Mouse (Mus musculus): ENCODE measurements around the gene Hivep3.

The Hivep3 gene

GRCm38 (mm10) chr4:120104599-120104998, 371.0 kb downstream of the Hivep3 start:
- peak; percentile 38 to 57 for DNase-seq (ENCODE audit: low spot score in 2 of 2)

- no peak for DNase-seq (ENCODE audit: low spot score in 2 of 2)
Observed at GRCm38 (mm10) chr4:120106362-120106761, 372.8 kb downstream of the Hivep3 start.

- DNase-seq (ENCODE audit: low spot score in 2 of 2), result no peak
Observed at GRCm38 (mm10) chr4:120107787-120108186, 374.2 kb downstream of the Hivep3 start.

GRCm38 (mm10) chr4:120115516-120115915, 381.9 kb downstream of the Hivep3 start:
- no peak for DNase-seq (ENCODE audit: low spot score in 2 of 2)

- DNase-seq (ENCODE audit: low spot score in 2 of 2), result no peak
Observed at GRCm38 (mm10) chr4:120116312-120116711, 382.7 kb downstream of the Hivep3 start.

- DNase-seq (ENCODE audit: low spot score in 2 of 2), result peak; percentile 18 to 19
Observed at GRCm38 (mm10) chr4:120120276-120120675, 386.7 kb downstream of the Hivep3 start.

GRCm38 (mm10) chr4:120124656-120125055, 391.1 kb downstream of the Hivep3 start:
- no peak for DNase-seq (ENCODE audit: low spot score in 2 of 2)

GRCm38 (mm10) chr4:120126047-120126446, 392.5 kb downstream of the Hivep3 start:
- DNase-seq (ENCODE audit: low spot score in 2 of 2), result no peak

GRCm38 (mm10) chr4:120127333-120127732, 393.7 kb downstream of the Hivep3 start:
- no peak for DNase-seq (ENCODE audit: low spot score in 2 of 2)

- no peak for DNase-seq (ENCODE audit: low spot score in 2 of 2)
Observed at GRCm38 (mm10) chr4:120128033-120128432, 394.4 kb downstream of the Hivep3 start.

GRCm38 (mm10) chr4:120129233-120129885, 395.8 kb downstream of the Hivep3 start:
- peak; percentile 18 to 30 for DNase-seq (ENCODE audit: low spot score in 2 of 2)

- no peak for DNase-seq (ENCODE audit: low spot score in 2 of 2)
Observed at GRCm38 (mm10) chr4:120130926-120131325, 397.3 kb downstream of the Hivep3 start.

GRCm38 (mm10) chr4:120131441-120132220, 398.0 kb downstream of the Hivep3 start:
- no peak for DNase-seq (ENCODE audit: low spot score in 2 of 2)

- no peak for DNase-seq (ENCODE audit: low spot score in 2 of 2)
Observed at GRCm38 (mm10) chr4:120134223-120134622, 400.6 kb downstream of the Hivep3 start.

GRCm38 (mm10) chr4:120141810-120142209, 408.2 kb downstream of the Hivep3 start:
- no peak for DNase-seq (ENCODE audit: low spot score in 2 of 2)

GRCm38 (mm10) chr4:120142905-120143304, 409.3 kb downstream of the Hivep3 start:
- no peak for DNase-seq (ENCODE audit: low spot score in 2 of 2)

GRCm38 (mm10) chr4:120144343-120144742, 410.8 kb downstream of the Hivep3 start:
- DNase-seq (ENCODE audit: low spot score in 2 of 2), result no peak

- DNase-seq (ENCODE audit: low spot score in 2 of 2), result no peak
Observed at GRCm38 (mm10) chr4:120145931-120146330, 412.3 kb downstream of the Hivep3 start.

GRCm38 (mm10) chr4:120148291-120149141, 414.9 kb downstream of the Hivep3 start:
- peak in 1 of 2 experiments; percentile 7 for DNase-seq (ENCODE audit: low spot score in 2 of 2)

GRCm38 (mm10) chr4:120149142-120149524, 415.5 kb downstream of the Hivep3 start:
- DNase-seq (ENCODE audit: low spot score in 2 of 2), result no peak

GRCm38 (mm10) chr4:120150345-120150920, 416.8 kb downstream of the Hivep3 start:
- no peak for DNase-seq (ENCODE audit: low spot score in 2 of 2)

- DNase-seq (ENCODE audit: low spot score in 2 of 2), result no peak
Observed at GRCm38 (mm10) chr4:120151906-120152305, 418.3 kb downstream of the Hivep3 start.

All from spleen, postnatal 36 days (tissue).